Mouse (Mus musculus) left cerebral cortex, adult 8-10 months (tissue): ENCODE data around the gene Pfn3. TPM values are rescaled to one million over a fixed set of nuclear protein-coding genes. Genes with fewer than 3 reads are reported as not detected.
A peak's percentile ranks its signal among the peaks of the same experiment; 100 is the strongest.
"Not testable (repeated sequence)": the region's sequence is repeated elsewhere in the genome, so short reads cannot be mapped to it uniquely, and the experiment has no call there.

ENCODE experiments used
- DNase-seq, 2 experiments: peaks; one replicate each; pipeline ENCODE4 v3.0.0; 2022; ENCODE audit warnings: low spot score in 2 of 2
- total RNA-seq, 4 experiments: library from RNA; stranded (reverse); gene quantifications; 2 replicates each; pipeline ENCODE4 v1.2.4; 2022

Gene Pfn3
- total RNA-seq = not detected

GRCm38 (mm10) chr13:55414743-55415380, at the start of gene Pfn3:
Pfn3 (minus strand) TSS chr13:55415232.
- peak; percentile 73 to 81 for DNase-seq

DNA sequence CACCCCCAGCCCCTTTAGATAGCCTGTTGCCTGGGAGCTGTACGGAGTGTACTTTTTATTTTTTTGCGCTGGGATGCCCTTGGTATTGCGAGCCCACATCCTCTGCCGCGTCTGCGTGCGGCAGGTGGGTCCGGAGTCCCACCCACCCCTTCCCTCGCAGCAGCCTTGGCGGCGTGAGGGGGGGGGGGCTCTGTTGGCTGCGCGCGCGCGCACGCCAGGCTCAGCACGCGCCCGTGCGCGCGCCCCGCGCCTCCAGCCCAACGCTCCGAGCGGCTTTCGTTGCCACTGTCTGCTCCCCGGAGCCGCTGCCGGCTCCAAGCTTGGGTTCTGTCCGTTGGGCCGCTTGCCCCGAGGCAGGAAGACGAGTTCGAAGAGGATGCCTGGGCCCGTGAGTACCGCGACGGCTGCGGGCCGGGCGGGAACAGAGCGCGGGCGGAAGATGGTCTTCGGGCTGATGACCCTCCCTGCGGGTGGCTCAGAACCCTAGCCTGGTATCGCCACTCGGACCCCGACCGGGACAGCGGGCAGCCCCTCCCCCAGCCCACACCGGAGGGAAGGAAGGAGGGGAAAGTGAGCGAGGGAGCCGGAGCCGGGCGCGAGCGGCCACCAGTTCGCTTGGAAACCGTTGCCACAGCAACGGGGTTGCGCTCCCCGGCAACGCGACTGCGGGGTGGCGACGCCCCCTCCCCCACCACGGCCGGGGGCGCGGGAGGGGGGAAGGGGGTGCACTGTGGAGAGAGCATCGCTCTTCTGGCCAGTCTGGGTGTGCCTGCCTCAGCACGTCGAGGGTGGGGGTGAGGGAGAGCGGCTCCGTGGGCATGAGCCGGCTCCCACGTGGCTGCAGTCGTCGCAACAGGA, 49.2 kb upstream of the Pfn3 start, which contains the start of gene Prr7:
Gene Prr7, plus strand, starts transcription at position 241 of the 858 bp plus-strand sequence.
- DNase-seq = peak in 1 of 2 experiments; percentile 79

DNA sequence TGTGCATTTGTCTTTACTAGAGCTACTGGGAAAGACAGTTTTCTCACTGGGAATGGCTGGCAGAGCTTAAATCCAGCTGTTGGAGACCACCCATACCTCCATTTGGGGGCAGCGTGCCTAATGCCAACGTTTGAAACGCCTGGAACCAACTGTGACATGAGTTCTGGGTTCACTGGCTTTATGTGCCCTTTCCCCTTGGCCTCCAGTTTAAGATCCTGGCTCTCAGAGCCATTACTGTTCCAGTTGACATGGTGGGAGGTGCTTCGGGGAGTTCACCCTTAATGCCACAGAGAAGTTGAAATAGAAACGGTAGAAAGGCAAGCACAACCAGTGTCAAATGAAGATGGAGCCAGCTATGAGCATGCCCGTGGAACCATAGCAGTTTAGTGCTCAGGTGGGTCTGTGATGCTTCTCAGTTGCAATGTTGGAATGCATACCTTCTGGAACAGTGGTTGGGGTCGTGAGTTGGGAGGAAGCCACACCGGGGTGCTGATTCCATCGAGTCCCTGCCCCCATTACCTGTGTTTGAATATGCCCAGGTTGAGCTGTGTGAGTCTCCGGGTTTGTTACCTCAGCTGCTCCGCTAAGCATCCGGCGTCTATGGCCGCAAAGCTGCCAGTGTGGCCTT, 48.5 kb upstream of the Pfn3 start:
- no peak for DNase-seq

GRCm38 (mm10) chr13:55462965-55463364, 47.9 kb upstream of the Pfn3 start:
- DNase-seq = no peak

DNA sequence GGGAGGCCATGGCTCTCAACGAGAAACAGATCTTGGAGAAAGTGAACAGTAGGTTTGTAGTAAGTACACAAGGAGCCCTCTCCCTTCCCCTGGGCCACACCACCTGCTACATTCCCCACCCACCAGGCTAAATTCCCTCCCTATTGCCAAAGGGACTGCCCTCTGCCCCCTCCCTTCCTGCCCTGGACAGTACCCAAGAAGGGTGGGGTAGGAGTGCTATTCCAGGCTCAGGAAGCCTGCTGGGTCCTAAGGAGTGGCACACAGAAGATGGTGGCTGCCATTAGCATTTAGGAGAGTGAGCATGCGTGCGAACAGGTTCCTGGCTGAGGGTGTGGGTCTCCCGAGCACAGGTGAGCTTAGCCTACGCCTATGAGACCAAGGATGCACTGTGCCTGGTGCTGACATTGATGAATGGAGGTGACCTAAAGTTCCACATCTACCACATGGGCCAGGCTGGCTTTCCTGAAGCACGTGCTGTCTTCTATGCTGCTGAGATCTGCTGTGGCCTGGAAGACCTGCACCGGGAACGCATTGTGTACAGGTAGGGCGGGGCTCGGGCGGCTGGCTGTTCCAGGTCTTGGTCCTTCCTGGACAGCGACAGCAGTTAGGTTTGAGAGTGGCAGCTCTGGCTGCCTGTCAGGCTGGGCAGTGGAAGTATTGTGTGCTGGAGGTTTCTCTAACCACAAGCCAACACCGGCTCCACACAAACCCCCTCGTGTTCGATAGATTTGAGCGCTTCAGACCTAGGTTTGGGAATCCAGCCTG, 36.9 kb upstream of the Pfn3 start:
- no peak for DNase-seq

DNA sequence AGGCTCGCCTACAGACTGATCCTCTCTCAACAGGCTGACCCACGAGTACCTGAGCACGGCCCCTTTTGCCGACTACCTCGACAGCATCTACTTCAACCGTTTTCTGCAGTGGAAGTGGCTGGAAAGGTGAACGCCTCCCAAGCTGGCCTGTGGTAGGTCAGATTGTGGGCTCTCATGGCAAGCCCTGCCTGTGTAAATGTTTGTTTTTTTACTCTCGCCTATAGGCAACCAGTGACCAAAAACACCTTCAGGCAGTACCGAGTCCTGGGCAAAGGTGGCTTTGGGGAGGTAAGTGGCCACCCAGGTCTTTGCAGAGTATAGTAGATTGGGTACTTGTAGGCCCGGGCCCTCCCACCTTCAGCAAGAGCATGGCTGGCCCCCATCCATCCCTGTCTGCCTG, 36.3 kb upstream of the Pfn3 start:
- DNase-seq = no peak

- DNase-seq = peak in 1 of 2 experiments; percentile 57
Measured at GRCm38 (mm10) chr13:55450511-55450980, 35.5 kb upstream of the Pfn3 start.

GRCm38 (mm10) chr13:55449679-55450441, 34.8 kb upstream of the Pfn3 start:
- DNase-seq = no peak

DNA sequence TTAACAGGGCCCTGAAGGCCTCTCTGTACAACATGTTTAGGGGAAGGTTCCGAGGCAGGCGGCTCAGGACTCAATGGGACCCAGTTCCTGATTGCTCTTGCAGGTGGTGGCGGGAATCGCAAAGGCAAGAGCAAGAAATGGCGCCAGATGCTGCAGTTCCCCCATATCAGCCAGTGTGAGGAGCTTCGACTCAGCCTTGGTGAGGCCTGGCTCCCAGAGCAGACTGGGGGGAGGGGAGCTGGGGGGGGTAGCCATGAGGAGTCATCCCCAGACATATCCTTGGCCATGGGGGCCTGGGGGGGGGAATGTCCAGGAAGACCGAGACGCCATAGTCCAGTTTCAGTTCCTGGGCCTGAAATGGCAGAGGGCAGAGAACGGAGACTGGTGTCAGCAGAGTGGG, 34.2 kb upstream of the Pfn3 start:
- DNase-seq = no peak

DNA sequence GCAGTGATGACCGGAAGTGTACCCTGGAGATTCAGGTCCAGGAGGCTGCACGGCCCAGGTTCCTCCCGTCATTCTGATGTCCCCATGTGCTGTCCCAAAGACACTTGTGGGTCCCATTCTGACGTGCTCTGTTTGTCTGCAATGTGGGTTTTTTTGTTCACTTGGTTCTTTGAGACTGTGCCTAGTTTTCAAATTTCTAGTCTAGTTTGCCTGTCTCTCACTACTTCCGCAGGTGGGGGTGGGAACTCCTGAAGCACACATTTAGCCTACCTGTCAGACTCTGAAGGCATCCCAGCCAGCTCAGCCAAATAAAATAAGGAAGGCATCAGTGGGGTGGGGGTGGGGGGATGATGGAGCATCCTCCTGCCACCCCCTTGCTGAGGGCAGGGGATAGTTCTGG, 33.1 kb upstream of the Pfn3 start:
- no peak for DNase-seq

- no peak for DNase-seq
Measured at GRCm38 (mm10) chr13:55447543-55447943, 32.5 kb upstream of the Pfn3 start.

GRCm38 (mm10) chr13:55446483-55447105, 31.6 kb upstream of the Pfn3 start:
- no peak for DNase-seq

DNA sequence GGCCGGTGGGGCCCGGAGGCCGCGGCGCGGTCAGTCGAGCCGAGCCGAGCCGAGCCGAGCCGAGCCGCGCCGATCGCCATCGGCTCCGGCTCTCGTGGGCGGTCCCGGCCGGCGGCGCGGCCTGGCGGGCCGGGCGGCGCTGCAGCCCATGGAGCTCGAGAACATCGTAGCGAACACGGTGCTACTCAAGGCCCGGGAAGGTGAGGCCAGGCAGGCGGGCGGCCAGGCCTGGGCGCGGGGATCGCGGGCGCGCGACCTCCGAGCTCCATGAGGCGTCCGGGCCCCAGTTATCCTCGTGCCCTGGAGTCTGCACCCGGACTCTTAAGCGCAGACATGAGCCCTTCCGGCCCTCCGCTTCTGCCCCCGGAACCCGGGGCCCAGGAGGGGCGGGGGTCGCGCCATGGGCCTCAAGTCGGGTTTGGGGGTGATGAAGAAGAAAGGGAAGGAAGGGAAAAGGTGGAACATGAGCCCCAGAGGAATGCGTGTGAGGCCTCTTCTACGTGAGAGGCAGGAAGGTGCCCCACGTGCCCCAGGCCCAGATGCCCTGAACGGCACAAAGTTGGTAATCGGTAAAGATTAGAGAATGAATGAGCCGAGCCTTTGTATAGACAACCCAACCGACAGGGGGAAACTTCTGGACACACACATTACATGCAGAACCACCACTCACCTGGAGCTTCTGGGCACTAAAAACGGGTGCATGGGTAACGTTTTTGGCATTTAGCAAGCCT, 30.5 kb upstream of the Pfn3 start:
- no peak for DNase-seq

DNA sequence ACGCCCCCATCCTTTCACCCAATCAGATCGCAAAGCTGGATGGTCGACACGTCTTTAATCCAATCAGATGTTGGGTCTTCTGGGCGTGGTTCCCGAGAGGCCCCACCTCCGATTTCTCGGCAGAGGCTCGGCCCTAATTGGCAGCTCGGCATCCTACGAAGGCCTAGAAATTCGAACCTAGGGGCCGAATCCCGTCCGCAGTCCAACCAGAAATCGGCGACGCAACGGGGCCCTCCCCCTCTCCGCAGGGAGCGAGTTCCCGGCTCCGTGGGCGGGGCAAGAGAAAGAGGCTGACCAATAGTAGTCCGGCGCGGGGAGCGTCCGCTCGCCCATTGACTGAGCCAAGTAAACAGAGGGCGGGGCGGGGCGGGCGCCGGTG, 29.9 kb upstream of the Pfn3 start, which contains the start of gene Grk6:
Gene Grk6, plus strand, starts transcription at position 136 of the 379 bp plus-strand sequence.
- peak; percentile 98 to 100 for DNase-seq

GRCm38 (mm10) chr13:55444286-55444936, 29.4 kb upstream of the Pfn3 start:
- DNase-seq = no peak

DNA sequence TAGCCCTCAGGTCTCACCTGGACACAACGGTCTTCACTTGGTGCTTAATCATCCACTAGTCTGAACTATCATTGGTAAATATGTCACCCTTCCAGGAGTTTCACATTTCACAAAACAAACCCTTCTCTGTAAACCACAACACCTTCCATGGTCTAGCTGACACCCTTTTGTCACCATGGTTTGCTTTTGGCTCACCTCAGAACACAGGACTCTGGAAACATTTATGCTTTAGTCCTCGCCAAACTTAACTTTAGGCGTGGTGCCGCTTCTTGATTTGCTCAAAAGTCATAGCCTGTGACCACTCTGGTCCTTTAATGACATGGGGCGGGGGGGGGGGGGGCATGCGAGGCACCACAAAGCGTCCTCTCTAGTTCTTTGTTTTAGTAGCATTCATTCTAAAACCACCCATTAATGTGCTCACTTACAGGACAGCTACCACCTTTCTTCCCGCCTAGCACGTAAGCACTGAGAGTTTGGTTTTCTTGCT, 28.8 kb upstream of the Pfn3 start:
- DNase-seq = no peak

DNA sequence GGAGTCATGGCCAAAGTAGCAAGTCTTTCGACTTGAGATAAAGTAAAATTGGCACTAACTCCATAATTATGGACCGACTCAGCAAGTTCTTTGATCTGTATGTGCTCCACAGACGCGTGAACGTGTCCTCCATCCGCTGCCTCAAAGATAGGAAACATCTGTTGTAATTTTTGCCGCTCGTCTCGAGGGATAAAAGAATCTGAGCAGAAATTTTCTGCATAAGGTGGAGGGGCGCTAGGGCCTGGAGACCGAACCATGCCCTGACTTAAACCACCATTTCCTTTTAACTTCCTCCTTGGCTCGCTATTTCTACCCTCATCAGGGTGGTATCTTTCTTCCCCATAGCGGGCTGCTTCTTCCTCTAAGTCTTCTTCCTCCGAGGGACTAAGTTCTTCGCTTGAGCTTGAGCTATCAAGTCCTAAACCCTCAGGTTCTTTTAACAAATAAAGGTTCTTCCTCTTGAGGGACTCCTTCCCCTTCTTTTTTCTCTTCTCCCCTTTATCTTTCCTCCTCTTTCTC, 22.1 kb upstream of the Pfn3 start:
- DNase-seq = not testable (repeated sequence)

- DNase-seq = no peak
Measured at GRCm38 (mm10) chr13:55431889-55432685, 17.1 kb upstream of the Pfn3 start.
